Mouse (Mus musculus) liver, adult 2 months (tissue): Measurements from ENCODE around the gene Man1c1.

Experiments
- CTCF ChIP-seq: fragments of 200-500 bp; IDR thresholded peaks from 2 replicates; pipeline ENCODE4 v1.5.1; 2011; ENCODE audit warnings: low read depth, low read length, control low read depth
- POLR2A ChIP-seq: fragments of 200-500 bp; IDR thresholded peaks from 2 replicates; pipeline ENCODE4 v1.6.1; 2011; ENCODE audit warnings: low read length, control low read depth; ENCODE audit not compliant: insufficient read depth; ENCODE audit errors: extremely low read depth

DNA sequence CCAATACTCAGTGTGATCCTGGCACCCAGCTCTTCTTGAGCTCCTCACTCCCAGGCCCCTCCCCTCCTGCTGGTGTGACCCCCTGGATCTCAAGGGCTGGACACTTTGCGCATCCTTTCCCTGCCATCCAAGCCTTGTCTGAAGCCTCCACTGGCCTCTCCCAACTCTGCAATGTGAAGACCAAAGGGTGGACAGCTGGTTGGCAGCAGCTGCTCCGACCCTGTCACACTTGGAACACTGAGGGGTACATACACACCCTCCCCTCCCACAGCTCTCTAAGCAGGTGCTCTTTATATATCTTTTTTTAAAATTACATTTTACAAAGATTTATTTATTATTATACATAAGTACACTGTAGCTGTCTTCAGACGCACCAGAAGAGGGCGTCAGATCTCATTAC lies 36.1 kb upstream of the Man1c1 start:
- TF ChIP-seq POLR2A = no peak
- TF ChIP-seq CTCF = no peak
